Mouse (Mus musculus) ES-Bruce4 (cell line): ENCODE results near the gene Tnnt2.

Experiments used
- CTCF ChIP-seq: IDR thresholded peaks from one replicate; pipeline ENCODE4 v1.8.1; 2011; ENCODE audit warnings: low read depth, low read length
- EP300 ChIP-seq: IDR thresholded peaks from 2 replicates; pipeline ENCODE4 v1.6.1; 2011; ENCODE audit warnings: low read depth, low read length; ENCODE audit not compliant: insufficient read depth
- POLR2A ChIP-seq: IDR thresholded peaks from one replicate; pipeline ENCODE4 v1.8.1; 2011; ENCODE audit warnings: low read length; ENCODE audit not compliant: insufficient read depth

GRCm38 (mm10) chr1:135893377-135893776, 57.2 kb downstream of the Tnnt2 start:
- TF ChIP-seq POLR2A (no peak), CTCF (no peak), EP300 (no peak)
